Mouse (Mus musculus): ENCODE measurements around the gene Emid1.

Emid1 gene

GRCm38 (mm10) chr11:5151680-5152337 lies at the start of gene Emid1:
Gene Emid1 (minus strand): TSS chr11:5152257.
- DNase-seq, result no peak

GRCm38 (mm10) chr11:5199879-5200278 lies 47.8 kb upstream of the Emid1 start:
- DNase-seq, result no peak

DNA sequence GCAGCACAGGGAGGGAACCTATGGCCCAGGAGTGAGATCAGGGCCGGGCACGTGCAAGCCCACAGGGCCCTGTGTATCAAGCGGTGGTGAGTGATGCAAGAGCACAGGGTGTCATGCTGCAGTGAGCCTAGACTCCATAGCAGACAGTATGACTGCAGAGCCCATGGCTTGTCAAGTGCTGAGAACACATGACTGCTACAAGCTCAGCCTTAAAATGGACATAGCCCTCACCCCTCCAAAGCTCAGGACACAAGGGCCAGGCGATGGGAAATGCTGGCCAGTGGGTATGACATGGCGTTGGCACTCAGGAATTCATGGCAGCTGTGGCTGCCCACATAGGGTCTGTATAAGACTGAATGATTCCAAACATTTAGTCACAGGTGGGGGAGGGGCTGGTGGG lies 45.0 kb upstream of the Emid1 start:
- no peak for DNase-seq

DNA sequence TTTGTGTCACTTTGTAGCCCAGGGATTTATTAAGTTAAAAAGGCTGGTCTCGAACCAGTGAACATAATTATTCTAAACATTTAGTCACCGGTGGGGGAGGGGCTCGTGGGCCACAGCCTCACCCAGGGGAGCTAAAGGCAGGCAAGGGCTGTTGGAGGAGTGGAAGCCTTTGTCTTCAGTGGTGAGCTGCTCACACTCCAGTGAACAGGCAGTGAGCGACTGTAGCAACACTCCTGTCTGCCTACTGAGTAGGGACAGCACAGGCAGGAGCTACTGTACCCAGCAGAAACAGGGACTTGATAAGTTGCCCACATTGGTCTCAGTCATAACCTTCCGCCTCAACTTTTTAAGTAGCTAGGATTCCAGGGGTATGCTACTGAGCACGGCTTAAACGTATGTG lies 44.5 kb upstream of the Emid1 start:
- DNase-seq, result no peak

DNA sequence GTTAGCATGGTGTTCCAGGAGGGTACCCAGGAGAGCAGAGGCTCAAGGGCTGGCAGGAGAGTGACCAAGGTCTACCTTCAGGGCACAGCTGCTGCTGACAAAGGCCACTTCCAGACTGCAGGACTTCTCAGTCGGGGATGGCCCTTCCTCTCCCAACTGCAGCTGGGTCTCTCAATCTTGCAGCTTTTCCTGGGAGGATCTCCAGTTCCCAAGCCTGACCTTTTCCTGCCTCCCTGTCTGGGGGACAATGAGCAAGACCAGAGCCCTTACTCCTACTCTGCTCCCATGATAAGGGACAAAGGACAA lies 41.5 kb upstream of the Emid1 start:
- DNase-seq, result no peak

DNA sequence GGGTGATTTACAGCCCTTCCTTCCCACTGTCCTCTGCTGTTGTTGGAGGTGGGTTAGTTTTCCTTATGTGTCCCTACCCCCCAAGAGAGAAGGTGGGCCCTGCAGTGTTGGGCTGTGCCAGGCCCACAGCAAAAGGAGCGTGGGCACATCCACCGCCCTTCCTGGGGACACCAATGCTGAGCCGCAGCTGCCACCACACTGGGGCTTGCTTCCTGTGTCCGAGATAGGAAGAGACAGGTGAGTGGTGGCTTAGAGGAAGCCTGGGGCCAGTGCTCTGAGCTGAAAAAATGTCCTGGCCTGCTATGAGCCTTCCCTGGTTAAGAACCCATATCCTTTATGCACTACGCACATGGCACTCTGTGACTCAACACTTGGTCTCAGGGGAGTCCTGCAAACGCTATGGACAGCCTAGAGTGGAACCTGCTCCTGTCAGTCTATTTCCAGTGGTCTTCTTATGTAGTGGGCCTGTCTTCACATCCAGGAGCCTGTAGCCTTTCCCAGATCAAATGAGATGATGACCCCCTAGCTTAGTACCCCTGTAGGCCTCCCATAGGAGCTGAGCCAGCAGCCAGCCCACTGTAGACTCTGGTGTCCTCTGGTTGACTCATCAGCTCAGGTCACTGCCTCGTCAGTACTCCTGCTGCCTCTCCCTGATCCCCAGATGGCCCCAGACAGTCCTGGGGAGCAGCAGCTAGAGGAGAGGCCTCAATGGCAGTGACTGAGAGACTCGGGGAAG lies 41.0 kb upstream of the Emid1 start:
- no peak for DNase-seq

DNA sequence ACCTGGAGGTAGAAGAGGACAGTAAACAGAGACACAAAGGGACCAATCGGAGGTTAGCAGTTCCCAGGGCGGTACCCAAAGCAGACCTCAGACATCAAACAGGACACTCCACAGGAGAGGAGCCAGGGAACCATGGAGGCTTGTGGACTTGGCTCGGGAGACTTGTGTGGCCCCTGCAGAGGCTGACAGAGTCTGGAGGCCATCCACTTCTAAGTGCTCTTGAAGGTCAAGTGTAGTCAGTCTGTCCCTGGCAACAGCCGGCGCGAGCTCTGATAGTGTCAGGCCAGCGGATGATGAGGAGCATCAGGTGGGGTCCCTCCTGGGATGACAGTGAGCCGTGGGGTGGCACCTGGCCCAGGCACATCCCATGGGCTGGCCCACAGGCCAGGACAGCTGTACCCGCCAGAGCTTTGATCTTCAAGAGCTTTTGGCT lies 40.0 kb upstream of the Emid1 start:
- no peak for DNase-seq

DNA sequence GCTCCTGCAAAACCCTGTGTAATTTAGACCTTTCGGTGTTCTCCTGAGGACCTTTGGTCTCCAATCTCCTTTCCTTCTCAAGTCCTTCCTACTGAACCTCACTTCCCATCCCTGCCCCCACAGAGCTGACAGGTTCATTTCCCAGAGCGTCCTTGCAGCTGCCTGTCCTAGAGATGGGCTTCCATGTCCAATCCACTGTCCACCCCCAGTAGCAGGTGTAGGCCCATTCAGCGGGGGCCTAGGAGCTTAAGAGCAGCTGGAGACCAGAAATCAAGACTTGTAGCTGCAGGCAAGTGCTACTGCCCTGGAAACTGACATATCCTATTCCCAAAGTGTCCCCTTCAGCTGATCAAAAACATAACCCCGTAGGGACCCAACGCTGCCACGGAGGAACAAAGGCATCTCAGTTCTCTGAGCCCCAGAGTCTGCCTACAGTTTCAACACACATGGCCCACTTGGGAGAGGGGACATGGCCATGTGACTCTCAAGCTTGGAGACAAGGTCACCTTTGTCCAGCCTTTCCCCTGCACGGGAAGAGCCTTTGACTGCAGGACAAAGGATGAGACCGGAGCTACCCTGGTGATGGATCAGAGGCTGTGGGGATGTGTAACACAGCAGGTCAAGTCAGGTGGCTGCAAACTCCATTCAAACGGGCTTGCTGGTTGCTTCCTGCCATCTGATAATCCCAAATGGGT lies 37.3 kb upstream of the Emid1 start:
- no peak for DNase-seq

DNA sequence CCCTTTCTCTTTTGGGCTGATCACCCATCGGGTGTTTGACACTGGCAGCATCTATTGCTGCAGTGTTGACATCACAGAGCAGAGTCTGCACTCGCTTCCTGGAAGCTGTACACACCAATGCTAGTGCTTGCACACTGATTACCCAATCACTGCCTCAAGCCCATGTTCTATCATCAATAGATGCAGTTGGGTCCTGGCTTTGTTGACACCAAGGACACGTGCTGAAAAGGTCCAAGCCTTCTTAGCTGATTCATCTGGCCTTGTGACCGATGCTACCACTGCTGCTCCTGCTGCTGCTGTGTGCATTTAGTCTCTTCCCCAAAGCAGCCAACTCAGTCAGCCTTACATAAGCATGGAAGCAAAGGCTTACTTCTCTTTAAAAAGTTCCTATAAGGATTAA lies 36.1 kb upstream of the Emid1 start:
- no peak for DNase-seq

DNA sequence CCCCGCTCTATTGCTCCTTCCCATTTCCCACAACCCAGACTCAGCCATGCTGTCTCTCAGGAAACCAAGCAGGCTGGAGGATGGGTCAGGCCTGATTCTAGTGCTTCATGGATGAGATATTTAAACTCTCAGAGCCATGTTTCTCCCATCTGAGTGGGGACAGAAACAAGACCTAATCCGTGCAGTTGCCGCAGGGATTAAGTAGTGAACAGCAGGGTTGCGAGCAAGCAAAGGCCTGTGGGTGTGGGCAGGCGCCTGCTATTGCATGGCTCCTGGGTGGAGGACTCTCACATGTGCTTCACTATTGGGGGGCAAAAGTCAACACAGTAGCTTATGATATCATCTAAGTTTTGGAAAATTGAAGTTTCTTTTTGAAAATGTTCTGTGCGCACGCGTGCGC lies 32.8 kb upstream of the Emid1 start:
- DNase-seq, result no peak

GRCm38 (mm10) chr11:5184250-5184649 lies 32.2 kb upstream of the Emid1 start:
- DNase-seq, result no peak

- DNase-seq, result no peak
Observed at GRCm38 (mm10) chr11:5182870-5183269, 30.8 kb upstream of the Emid1 start.

DNA sequence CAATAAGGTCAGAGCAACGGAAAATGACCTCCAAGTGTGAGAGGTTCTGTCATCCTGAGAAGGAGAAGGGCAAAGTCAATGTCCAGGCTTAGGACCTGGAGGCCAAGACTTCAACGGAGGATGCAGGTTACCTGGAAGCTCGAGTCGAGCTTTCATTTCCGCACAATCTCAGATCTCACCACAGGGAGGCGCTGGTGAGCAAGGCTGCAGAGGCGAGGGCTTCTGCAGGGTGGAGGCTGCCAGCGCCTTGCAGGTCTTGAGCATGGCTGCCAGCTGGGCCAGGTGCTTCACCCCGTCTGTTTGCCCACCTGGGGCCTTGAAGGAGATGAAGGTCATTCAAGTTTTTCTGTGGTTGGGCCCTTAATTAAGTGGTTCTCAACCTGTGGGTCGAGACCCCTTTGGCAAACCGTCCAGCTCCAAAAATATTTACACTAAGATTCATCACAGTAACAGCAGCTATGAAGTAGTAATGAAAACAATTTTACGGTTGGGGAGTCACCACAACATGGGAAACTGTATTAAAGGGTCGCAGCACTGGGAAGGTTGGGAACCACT lies 29.9 kb upstream of the Emid1 start:
- peak; percentile 86 to 87 for DNase-seq

GRCm38 (mm10) chr11:5179391-5179790 lies 27.3 kb upstream of the Emid1 start:
- DNase-seq, result no peak

GRCm38 (mm10) chr11:5177171-5177570 lies 25.1 kb upstream of the Emid1 start:
- no peak for DNase-seq

- no peak for DNase-seq
Observed at GRCm38 (mm10) chr11:5176685-5177084, 24.6 kb upstream of the Emid1 start.

DNA sequence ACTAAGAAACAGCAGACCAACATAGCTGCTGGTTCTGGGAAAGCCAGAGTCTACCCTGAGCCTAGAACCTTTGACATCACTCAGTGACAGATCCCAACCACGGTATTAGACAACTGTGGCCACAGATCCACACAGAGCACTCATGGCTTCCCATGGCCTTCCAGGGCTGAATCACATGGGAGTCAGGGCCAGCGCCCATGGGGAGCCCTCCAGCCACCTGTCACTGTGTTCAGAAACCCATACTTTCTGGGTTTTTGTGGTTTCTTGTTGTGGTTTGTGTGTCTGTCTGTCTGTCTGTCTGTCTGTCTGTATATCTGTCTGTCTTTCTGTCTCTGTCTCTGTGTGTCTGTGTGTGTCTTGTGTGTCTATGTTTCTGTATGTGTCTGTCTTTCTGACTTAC lies 23.8 kb upstream of the Emid1 start:
- no peak for DNase-seq

- no peak for DNase-seq
Observed at GRCm38 (mm10) chr11:5175141-5175540, 23.1 kb upstream of the Emid1 start.

GRCm38 (mm10) chr11:5172861-5173260 lies 20.8 kb upstream of the Emid1 start:
- DNase-seq, result no peak

GRCm38 (mm10) chr11:5167311-5167710 lies 15.3 kb upstream of the Emid1 start:
- no peak for DNase-seq

GRCm38 (mm10) chr11:5165471-5165916 lies 13.4 kb upstream of the Emid1 start:
- DNase-seq, result peak; percentile 84

- no peak for DNase-seq
Observed at GRCm38 (mm10) chr11:5164310-5164709, 12.3 kb upstream of the Emid1 start.

DNA sequence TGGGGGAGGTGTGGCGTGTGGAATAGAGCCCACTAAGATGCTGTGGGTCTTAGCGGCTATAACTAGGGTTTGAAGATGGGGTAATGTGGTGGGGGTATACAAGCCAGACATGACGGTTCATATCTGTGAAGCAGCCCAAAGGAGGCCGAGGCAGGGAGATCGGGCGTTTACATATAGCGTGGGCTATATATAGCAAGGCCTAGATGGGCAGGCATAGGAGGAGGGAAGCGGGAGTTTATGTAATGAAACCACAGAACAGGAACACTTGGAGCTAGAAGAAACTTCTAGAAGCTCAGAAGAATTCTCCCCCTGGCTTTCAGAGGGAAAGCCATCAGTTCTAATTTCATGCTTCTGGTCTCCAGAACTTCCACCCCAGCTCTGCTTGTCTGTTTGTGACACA lies 11.4 kb upstream of the Emid1 start:
- no peak for DNase-seq

Data from cerebellum, postnatal 36 days (tissue).